Mouse (Mus musculus) bone marrow macrophage, adult 2 months (primary cell): ENCODE measurements at regions not wholly inside any gene's neighbourhood (a gene's known extent, or its start where the extent isn't known, plus 50 kb on each side); places are given as distances from the start of the nearest gene placed in this dataset.

Experiments
- CTCF ChIP-seq: IDR thresholded peaks from 2 replicates; pipeline ENCODE4 v1.5.1; 2012; ENCODE audit warnings: low read depth, mild to moderate bottlenecking, low read length, moderate library complexity
- POLR2A ChIP-seq: IDR thresholded peaks from 2 replicates; pipeline ENCODE4 v1.6.1; 2012; ENCODE audit warnings: mild to moderate bottlenecking, low read depth, low read length, borderline replicate concordance

- TF ChIP-seq CTCF (no peak), POLR2A (no peak)
These were observed 98.7 kb upstream of the Zic3 start for GRCm38 (mm10) chrX:57923836-57924235.
